Mouse (Mus musculus) forelimb bud, embryonic 11.5 days (tissue): ENCODE results near the gene Tcf7l2.

ENCODE experiments used
- DNase-seq: peaks from one replicate; pipeline ENCODE4 v3.0.0-alpha.2; 2012; ENCODE audit warnings: low read depth, low spot score

Tcf7l2 gene

DNA sequence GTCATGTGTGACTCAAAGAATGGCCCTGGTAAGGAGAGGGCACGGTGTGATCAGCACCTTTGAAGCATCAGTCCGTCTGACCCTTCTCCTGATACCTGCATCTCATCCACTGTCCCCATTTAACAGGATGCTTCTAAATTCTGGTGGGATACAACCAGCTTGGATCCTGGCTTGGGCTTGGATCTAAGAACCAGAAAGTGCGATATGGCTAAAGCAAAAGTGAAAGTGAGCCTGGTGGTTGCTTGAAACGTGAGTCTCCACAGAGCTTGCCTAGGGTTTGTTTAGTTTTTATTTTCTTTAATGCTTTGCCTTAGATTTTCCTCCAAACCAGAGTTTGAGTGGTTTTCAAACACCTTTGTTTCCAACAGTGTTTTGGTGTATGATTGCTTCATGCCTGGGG lies 51.4 kb downstream of the Tcf7l2 start:
- DNase-seq: no peak

DNA sequence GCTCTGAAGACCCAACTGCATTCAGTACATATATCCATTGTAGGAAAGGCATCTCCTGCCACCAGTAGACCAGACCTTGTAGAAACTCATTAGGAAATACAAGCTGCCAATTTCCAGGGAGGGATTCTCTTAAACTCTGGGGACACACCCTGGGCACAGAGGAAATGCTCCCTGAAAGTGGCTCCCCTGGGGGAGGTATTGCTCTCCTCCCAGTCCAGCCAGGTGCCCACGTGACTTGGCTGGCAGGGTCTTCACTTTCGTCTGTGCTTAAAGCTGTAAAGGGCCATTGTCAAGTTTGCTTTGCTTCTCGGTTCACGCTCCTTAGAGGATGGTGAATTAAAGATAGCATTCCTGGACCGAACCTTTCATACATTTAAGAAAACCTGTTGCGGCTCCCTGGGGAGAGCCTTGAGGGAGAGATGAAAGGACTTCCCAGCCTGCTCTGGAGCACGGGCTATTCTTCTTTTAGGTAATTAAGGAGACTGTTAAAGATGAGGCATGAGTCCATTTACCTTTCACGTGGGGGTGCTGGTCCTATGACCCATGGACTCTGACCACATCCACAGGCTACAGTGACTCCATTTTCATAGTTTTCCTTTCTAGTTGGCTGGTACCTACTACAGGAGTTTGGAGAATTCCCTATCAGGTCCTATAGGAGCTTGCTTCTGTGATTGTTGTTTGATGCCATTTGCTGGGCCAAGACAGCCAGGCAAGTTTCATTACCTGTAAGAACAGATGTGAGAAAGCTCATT lies 52.8 kb downstream of the Tcf7l2 start:
- DNase-seq: no peak

DNA sequence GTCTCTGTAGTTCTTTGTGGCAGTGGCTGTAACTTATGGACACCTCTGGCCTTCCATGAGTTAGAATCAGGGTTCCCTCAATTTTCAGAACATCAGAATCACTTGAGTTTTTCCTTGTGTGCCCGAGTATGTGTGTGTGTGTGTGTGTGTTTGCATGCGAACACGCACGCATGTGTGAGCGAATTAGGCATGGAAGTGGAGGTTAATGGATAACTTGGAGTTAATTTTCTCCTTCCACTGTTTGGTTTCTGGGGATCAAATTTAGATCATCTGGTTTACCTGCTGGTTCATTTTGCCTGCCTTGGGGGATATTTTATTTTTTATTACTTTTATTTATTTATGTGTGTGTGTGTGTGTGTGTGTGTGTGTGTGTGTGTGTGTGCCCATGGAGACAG lies 53.3 kb downstream of the Tcf7l2 start:
- DNase-seq: no peak

DNA sequence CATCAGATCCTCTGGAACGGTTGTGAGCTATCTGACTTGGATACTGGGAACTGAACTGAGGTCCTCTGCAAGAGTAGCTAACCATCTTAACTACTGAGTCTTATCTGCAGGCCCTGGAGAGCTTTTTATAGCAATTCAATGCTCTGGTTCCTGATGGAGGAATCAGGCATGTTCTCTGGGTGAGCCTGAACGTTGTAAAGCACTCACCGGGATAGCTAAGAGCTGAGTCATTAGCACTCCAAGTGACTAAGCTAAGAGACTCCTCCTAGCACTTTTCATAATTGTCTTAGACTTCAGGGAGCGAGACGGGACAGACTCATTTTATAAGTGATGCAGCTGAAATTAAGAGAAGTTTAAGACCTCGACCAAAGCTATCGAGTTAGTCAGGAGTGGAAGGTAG lies 53.7 kb downstream of the Tcf7l2 start:
- DNase-seq: no peak

DNA sequence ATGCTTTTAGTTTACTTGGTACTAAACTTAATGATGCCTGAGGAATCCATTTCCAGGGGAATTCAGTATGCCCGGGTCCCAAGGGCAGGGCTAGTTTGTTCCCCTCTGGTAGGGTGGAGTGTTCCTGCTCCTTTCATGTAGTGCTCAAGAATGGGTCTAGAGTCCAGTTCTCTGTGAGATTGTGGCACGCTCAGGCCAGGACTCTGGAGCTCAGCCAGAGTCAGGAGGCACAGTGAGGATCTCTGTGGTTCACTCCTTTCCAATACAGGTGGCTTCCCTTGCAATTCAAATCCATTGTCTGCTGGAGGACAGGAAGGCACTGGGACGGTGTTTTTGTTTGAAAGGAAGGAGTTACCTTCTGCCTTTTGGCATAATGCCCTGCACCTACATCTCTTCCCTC lies 56.2 kb downstream of the Tcf7l2 start:
- no peak for DNase-seq

DNA sequence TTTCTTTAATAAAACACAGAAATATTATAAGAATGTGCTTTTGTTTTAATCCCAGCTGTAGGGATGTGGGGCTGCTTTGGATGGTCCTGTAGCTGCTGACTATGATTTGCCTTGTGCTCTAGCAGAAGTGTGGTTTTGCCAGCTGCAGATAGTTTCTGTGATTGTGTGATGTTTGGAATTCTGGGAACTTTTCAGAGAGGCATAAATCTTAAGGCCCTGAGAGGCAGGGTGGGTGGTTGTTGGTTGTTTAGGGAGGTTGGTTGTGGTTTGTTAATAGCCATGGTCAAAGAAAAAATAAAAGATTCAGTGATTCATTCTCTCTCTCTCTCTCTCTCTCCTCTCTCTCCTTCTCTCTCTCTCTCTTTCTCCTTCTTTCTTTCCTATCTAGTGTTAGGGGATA lies 57.8 kb downstream of the Tcf7l2 start:
- no peak for DNase-seq

DNA sequence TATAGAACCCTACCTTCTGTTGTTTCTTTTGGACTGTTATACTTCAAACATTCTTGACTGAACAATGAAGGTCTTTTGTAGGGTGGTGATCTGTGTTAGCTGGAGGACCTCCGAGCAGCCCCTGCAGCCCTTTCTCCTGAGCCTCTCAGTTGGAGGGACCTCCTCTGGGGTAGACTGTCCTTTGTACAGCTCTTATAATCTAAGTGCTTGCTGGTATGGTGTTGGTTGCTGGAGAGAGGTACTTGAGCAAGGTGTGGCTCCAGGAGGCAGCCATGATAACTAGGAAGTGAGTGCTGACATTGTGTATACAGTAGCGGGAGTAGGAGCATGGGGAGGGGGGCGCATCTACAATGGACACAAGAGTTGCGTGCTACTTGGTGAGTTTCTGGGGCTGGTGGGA lies 58.4 kb downstream of the Tcf7l2 start:
- DNase-seq: no peak

DNA sequence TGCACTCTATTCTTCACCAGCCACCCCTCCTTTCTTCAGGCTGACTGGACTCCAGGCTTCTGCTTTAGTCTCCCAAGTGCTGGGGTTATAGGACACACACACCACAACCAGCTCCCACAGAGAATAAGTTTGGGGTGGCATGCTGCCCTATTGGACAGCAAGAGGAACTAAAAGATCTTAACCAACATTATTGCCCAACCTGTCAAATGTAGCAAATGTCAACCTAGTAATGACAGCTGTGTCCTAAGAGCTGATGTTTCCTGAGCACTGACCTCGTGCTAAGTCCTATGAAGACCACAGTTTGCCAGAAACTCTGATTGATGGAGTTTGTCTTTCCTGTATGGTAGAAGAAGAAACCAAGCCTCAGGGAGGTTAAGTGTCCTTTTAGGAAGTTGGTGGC lies 61.5 kb downstream of the Tcf7l2 start:
- DNase-seq: no peak

DNA sequence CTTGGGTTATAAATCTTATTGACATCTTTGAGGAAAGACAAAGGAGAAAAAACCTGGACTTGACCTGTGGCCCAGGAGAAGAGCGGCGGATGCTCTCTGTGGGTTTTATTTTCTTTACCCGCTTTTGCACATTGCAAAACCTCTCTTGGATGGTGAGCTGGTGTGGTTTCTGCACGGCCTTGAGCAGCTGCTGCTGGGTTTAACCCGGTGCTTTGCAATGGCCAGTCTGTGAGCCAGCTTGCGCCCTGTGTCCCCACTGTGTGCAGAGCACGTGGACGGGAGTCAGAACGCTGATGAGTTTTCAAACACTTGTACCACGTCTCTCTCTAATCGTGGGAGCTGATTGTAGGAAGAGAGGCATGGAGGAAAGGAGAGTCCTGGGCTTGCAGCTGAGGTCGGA lies 62.2 kb downstream of the Tcf7l2 start:
- no peak for DNase-seq

DNA sequence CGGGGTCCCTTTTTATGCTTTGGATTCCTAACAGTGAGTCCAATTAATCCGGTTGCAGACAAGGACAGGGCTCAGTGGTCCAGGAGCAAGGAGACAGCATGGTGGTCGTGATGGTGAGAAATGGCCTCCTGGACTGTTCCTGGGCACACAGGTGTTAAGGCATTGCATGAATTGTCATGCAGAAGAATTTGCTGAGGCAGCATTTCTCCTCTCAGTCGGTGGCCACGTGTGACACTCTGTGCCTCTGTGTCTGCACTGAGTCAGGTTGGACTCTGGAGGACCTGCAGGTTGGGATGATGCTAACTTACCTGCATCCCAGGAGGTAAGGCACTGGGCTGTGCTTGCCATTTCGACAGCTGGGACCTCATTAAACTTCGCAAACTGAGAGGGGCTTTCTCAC lies 63.2 kb downstream of the Tcf7l2 start:
- DNase-seq: no peak

DNA sequence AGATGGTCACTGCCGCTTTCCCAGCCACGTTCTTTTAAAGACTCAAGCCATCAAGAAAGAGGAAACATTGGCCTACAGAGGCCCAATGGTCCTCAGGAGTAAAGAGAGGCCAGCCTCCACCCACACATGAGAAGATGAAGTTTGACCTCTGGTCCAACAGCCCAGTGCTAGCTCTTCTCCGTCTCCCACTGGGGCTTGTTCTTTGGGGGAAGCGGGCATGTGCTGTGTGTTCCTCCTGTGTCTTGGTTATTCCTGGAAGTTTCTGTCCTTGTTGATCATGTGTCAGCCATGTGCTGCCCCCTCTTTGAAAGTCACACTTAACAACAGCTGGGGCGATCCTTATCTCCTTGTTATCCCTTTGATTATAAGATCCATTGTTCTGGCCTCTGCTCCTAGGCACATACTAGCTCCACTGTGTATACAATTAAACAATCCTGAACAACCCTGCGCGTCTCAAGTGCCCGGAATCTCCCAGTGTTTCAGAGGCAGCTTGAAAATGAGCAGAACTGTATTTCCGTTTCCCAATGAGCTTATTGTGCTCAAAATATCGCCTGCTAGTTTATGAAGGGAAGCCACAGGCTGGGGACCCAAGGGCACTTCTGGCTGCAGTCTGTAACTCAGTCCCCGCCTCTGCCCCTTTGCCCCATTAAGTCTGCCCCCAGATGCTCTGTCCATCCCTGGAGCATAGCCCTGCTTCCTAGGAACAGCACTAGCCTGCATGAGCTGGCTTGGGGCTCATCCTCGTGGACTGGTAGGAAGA lies 65.0 kb downstream of the Tcf7l2 start:
- no peak for DNase-seq

DNA sequence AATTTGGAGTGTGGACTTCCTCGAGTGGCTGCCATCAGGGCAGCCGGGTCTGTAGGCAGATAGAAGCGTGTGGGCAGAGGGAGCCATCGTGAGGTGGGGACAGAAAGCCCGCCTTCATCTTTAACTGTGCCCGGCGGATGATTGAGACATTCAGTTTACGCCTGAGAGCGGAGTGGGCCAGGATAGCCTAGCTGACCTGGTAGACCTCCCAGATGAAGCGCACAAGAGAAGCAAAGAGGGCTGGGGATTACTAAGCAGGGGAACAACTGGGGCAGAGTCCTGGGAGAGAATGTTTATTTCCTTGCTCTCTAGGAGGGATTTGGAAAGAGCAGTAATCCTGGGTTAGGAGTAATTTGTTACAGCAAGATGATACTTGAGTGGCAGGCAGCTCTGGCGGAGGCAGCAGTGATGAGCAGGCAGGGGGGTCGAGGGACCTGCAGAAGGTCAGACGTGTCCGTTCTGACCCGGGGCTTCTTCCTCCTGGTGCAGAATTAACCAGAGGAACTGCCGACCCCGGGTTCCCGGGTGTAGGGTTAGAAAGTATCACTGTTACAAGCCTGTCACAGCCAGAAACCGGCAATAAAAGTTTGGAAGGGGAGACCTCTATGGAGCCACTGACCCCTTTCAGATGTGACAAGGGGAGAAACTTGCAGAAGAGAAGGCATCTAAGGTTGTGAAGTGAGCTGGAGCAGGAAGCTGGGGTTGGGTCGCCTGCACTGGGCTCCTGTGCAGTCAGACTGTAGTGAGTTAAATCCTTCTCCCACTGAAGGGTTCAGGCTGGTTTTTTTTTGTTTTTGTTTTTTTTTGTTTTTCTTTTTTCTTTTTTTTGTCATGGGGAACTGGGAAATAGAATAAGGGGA lies 65.8 kb downstream of the Tcf7l2 start:
- DNase-seq: no peak

DNA sequence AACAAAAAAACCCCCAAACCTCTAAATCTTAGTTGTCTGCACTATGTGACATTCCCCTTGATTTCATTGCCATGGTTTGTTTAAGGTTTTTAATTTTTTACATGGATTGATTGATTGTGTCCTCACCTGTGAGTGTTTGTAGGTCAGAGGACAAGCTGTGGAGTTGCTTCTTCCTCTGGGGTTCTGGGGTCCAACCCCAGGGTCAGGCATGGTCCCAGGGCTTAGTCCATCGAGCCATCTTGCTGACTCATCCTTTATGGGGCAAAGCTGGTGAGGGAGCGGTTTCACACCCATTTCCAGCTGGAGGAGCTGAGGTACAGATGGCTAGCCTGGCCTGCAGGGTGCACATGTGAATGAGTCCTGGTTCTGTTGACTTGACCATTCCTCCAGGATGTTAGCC lies 66.7 kb downstream of the Tcf7l2 start:
- DNase-seq: no peak

DNA sequence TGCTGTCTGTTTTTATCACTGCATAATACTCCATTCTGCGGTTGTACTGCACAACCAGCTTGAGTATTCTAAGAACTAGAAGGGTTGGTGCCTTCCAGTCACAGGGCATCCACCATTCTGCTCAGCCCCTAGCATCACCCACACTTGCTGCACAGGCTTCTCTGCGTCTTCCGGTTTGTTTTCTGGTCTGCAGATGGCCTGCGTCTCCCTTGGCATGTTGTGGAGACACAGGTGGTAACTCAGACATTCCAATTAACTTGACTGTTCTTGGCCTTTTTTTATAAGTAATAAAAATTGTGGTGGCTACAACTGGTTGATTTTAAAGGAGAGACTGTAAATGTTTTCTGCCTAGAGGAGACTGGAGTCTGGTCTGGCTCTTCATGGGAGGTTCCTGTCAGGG lies 67.9 kb downstream of the Tcf7l2 start:
- peak; percentile 62 for DNase-seq

DNA sequence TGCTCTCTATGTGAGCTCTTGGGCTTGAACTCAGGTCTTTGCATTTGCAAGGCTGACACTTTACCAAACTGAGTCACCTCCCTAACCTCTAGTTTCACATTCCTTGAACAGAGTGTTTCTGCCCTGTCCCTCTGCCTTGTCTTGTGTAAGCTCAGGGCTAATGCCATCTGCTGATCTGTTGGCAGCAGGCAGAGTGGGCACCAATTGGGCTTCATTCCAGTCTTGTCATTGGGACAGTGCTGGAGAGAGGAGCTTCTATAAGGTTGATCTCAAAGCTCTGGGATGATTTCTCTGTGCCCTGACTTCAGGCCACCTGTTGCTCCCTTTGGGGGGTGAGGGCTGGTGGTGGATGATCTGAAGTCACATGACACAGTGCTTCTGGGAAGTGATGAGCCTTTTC lies 70.6 kb downstream of the Tcf7l2 start:
- no peak for DNase-seq

DNA sequence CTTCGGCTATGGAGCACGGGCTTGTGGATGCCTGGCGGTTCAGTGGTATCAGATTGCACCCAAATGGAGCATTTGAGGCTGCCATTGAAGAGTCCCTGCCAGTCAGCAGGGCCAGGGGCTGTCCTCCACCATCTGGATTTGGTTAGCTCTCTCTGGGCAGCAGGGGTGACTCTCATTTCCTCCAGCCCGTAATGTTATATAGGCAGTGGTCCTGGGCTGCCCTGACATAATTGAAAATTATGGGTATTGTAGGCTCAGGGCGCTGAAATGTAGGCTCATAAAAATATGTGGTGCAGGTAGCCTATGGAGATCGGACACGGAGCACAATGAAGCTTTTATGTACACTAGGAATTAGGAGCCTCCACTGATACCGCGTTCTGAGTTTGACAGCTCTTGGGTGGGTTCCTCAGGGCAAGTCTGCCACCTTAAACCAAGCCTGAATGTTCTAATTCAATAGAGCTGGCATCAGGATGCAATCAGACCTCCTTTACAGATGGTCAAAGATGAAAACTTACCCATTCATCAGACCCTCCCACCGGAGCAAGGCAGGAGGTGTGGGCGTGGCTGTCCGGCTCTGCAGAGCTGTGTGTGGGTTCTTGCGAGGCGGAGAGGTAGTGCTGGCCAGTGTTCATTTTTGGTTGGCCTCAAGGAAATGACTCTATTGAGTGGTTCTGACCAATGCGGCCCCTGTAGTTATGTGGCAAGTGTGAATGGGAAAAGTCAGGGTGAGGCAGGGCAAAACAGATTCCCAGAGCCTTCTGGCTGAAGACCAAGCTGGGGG lies 73.6 kb downstream of the Tcf7l2 start:
- DNase-seq: peak; percentile 93

DNA sequence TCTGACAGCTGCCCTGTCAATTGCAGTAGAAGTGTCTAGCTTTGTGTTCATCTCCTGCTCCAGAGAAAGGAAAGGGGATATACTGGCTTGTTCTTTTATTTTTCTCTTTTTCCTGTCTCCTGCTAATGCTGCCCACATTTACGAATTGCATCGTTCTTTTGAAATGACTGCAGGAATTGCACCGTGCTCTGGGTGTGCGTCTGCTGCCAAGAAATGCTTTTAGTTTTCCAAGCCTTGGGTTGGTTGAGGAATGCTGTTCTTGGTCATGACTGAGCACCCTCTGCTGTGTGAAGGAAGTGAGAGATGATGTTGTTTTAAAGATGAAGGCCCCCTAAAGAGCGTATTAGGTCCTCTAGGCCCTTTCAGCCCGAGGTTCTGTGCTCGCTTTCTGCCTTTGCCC lies 75.4 kb downstream of the Tcf7l2 start:
- no peak for DNase-seq

DNA sequence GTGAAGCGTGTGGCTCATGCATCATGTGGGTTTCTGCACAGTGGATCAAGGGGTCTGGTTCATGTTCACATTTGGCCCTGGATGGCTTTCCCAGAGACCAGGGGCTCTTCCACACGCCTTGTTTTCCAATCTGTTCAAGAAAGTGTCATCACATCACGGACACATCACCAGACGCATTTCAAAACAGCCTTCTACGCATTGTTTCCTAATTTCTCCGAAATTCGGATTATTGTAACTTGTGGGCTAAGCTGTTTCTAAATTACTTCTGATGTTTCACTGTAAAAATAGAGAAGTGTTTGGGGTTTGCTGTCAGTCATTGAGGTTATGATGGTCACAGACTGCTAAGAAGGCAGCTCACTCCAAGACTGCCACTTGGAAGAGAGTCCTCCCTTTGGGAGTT lies 78.6 kb downstream of the Tcf7l2 start:
- no peak for DNase-seq

DNA sequence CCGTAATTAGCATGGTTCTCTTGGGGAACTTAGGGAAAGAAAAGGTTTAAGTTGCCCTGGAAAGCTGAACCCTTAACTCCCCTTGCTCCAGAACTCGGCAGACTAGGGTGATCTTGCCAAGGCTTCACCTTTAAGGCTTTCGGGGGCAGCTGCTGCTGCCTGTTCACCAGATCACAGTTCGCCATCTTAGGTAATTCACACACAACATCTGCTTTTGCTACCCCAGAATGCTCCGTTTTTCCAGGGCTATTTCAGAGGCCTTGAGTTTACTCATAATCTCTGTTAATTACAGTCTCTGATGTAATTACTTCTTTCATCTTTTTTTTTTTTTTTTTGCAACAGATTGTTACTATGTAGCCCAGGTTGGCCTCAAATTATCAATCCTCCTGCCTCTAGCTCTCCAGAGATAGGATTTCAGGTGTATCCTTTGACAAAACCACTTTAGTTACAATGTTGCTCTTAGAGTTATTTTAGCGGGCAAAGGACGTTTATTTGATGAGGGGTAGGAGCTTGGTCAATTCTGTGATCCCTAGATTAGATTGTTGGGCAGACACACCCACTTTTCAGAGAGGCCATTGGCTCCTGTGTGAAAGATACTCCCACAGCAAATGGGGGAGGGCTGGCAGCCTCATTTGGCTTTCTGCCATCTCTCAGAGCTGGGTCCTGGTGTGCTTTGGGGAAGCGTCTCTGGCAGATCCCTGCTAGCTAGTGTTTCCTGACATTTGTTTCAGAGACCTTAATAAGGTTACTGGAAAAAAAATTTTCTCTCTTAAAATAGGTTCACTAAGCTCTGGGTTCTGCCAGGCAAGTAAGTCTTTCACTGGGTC lies 83.6 kb downstream of the Tcf7l2 start:
- DNase-seq: no peak

DNA sequence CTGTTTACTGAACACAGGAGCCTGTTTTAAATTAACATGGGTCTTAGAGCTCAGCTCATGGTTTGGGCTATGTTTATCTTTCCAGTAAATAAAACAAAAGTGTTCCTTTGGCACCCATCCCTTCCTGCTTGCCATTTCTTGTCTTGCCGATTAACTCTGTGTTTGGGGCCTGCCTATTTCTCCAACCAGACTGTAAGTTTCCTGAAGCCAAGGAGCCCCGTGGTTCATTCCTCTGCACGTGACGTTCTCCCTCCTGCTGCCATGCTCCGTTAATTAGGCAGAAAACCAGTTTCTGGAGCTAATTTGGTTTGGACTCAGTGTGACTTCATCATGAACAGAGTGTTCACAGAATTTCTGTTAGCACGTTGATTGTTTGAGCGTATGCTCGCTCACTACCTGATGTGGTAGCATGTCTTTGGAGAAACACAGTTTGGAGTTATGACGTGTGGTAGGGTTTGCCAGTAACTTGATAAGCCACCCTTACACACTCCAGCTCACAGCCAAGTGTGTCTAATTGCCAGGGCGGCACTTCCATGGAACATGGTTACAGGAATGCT lies 84.4 kb downstream of the Tcf7l2 start:
- no peak for DNase-seq
